Mouse (Mus musculus) adipose tissue, adult 10 weeks (tissue): Measurements from ENCODE around the gene Olfr559. TPM values are rescaled to one million over a fixed set of nuclear protein-coding genes. Genes with fewer than 3 reads are reported as not detected.

Experiments
- polyA plus RNA-seq: library from polyadenylated mRNA; stranded (reverse); fragments of 350-450 nt; fragmentation: Illumina TruSeq; extraction: RNeasy Lipid Tissue Mini Kit (QIAGEN cat#74804); gene quantifications from one replicate; pipeline ENCODE4 v1.2.3, GENCODE M21; 2014; ENCODE audit warnings: low read depth, low replicate concordance

The Olfr559 gene
- not detected for polyA plus RNA-seq

GRCm38 (mm10) chr7:102727391-102727790 is at the start of gene Olfr559:
Olfr559 (minus strand) TSS chr7:102727491.

GRCm38 (mm10) chr7:102770921-102771320 is 43.6 kb upstream of the Olfr559 start, which contains the start of gene Olfr561:
Olfr561 (plus strand) TSS chr7:102771221.

GRCm38 (mm10) chr7:102759266-102759665 is 32.0 kb upstream of the Olfr559 start, which contains the start of the genes Olfr560 and Olfr78:
Olfr560 (minus strand) TSS chr7:102759366.
Olfr78 (minus strand) TSS chr7:102759471.

GRCm38 (mm10) chr7:102718970-102719369 is 8.3 kb downstream of the Olfr559 start, which contains the start of gene Olfr33:
Olfr33 (minus strand) TSS chr7:102719070.

GRCm38 (mm10) chr7:102701915-102702314 is 25.4 kb downstream of the Olfr559 start, which contains the start of gene Olfr558:
Olfr558 (plus strand) TSS chr7:102702215.

GRCm38 (mm10) chr7:102695358-102696125 is 31.7 kb downstream of the Olfr559 start, which contains the start of gene Olfr557:
Olfr557 (plus strand) TSS chr7:102695910.

GRCm38 (mm10) chr7:102686944-102687501 is 40.3 kb downstream of the Olfr559 start, which contains the start of gene Trim68:
Trim68 (minus strand) TSS chr7:102687327.

Other genes starting within 250 kb of the Olfr559 start
- gene Olfr543, start 245.8 kb downstream of the Olfr559 start, polyA plus RNA-seq: 0.56 TPM
- not detected for gene Olfr544, start 239.2 kb downstream of the Olfr559 start, polyA plus RNA-seq
- gene Olfr545, start 227.9 kb downstream of the Olfr559 start, polyA plus RNA-seq: not detected
- gene Olfr547, start 192.7 kb downstream of the Olfr559 start, polyA plus RNA-seq: not detected
- gene Olfr548-ps1, start 186.6 kb downstream of the Olfr559 start, polyA plus RNA-seq: not detected
- not detected for gene Olfr549, start 177.6 kb downstream of the Olfr559 start, polyA plus RNA-seq
- gene Trim21, start 162.0 kb downstream of the Olfr559 start, polyA plus RNA-seq: 11.5 TPM
- gene Olfr550, start 156.0 kb downstream of the Olfr559 start, polyA plus RNA-seq: not detected
- not detected for gene Olfr551, start 135.6 kb downstream of the Olfr559 start, polyA plus RNA-seq
- not detected for gene Olfr552, start 129.7 kb downstream of the Olfr559 start, polyA plus RNA-seq
- not detected for gene Olfr553, start 109.3 kb downstream of the Olfr559 start, polyA plus RNA-seq
- gene Olfr554, start 89.1 kb downstream of the Olfr559 start, polyA plus RNA-seq: not detected
- not detected for gene Olfr555, start 68.7 kb downstream of the Olfr559 start, polyA plus RNA-seq
- not detected for gene Olfr556, start 62.6 kb downstream of the Olfr559 start, polyA plus RNA-seq
- 32.3 TPM for gene Trim68, start 40.2 kb downstream of the Olfr559 start, polyA plus RNA-seq
- not detected for gene Olfr557, start 31.6 kb downstream of the Olfr559 start, polyA plus RNA-seq
- gene Olfr558, start 25.3 kb downstream of the Olfr559 start, polyA plus RNA-seq: 1.8 TPM
- gene Olfr33, start 8.4 kb downstream of the Olfr559 start, polyA plus RNA-seq: not detected
- not detected for gene Olfr560, start 31.9 kb upstream of the Olfr559 start, polyA plus RNA-seq
- gene Olfr78, start 32.0 kb upstream of the Olfr559 start, polyA plus RNA-seq: 1.7 TPM
- gene Olfr561, start 43.7 kb upstream of the Olfr559 start, polyA plus RNA-seq: not detected
- not detected for gene Olfr564, start 76.0 kb upstream of the Olfr559 start, polyA plus RNA-seq
- gene Olfr566, start 131.3 kb upstream of the Olfr559 start, polyA plus RNA-seq: not detected
- not detected for gene Olfr568, start 149.6 kb upstream of the Olfr559 start, polyA plus RNA-seq
- not detected for gene Olfr569, start 163.4 kb upstream of the Olfr559 start, polyA plus RNA-seq
- gene Olfr570, start 167.1 kb upstream of the Olfr559 start, polyA plus RNA-seq: not detected
- gene Olfr571, start 190.0 kb upstream of the Olfr559 start, polyA plus RNA-seq: not detected
- not detected for gene Olfr572, start 196.9 kb upstream of the Olfr559 start, polyA plus RNA-seq
- not detected for gene Olfr573-ps1, start 215.1 kb upstream of the Olfr559 start, polyA plus RNA-seq
- gene Olfr574, start 221.0 kb upstream of the Olfr559 start, polyA plus RNA-seq: not detected
- not detected for gene Olfr575, start 231.3 kb upstream of the Olfr559 start, polyA plus RNA-seq
- not detected for gene Olfr576, start 235.2 kb upstream of the Olfr559 start, polyA plus RNA-seq
- gene Olfr577, start 248.5 kb upstream of the Olfr559 start, polyA plus RNA-seq: not detected